Mouse (Mus musculus): ENCODE measurements around the gene Grm7.

GRCm38 (mm10) chr6:111610396-111610795, 965.0 kb downstream of the Grm7 start:
- TF ChIP-seq CTCF (IDR thresholded peaks at IDR 0.05; ENCODE audit: low read depth) (no peak), EP300 (IDR thresholded peaks at IDR 0.05; ENCODE audit: low read depth) (no peak)
